Mouse (Mus musculus) MEL (cell line): ENCODE results near the gene Afg3l1. TPM values are rescaled to one million over a fixed set of nuclear protein-coding genes. Genes with fewer than 3 reads are reported as not detected.

Experiments used
- polyA plus RNA-seq, 2 experiments: library from polyadenylated mRNA; stranded (reverse) in 1 of 2; unstranded in 1 of 2; fragments of >175 nt in 1 of 2; fragments of >200 nt in 1 of 2; gene quantifications; 2 replicates each; pipeline versions ENCODE4 v1.2.1 to v1.2.4; 2012; ENCODE audit warnings: low replicate concordance in 2 of 2, low read depth in 1 of 2; ENCODE audit not compliant: insufficient read length in 2 of 2, insufficient read depth in 1 of 2, missing spikeins in 1 of 2
- total RNA-seq: library from RNA; depleted of rRNA; stranded (reverse); fragments of 300-350 nt; gene quantifications from 2 replicates; pipeline ENCODE4 v1.2.3, GENCODE M21; 2012; rRNA removed

Gene Afg3l1
- total and polyA plus RNA-seq, 3 experiments: 27.5 to 68.4 TPM; not detected in 1

Other genes with a start within 250 kb of the Afg3l1 start
- gene Spata2l, start 241.7 kb upstream of the Afg3l1 start, total RNA-seq: 1.2 and 1.9 TPM in 2 replicates
- 1 to 10 TPM in 1 of 2 experiments, not detected in 1; 3.1 TPM for gene Spata2l, start 241.7 kb upstream of the Afg3l1 start, polyA plus RNA-seq
- 11.8 and 16.0 TPM in 2 replicates for gene Zfp276, start 223.7 kb upstream of the Afg3l1 start, total RNA-seq
- gene Zfp276, start 223.7 kb upstream of the Afg3l1 start, polyA plus RNA-seq: 10 to 100 TPM in 1 of 2 experiments, not detected in 1; 19.2 TPM
- 3.0 and 4.4 TPM in 2 replicates for gene Vps9d1, start 223.6 kb upstream of the Afg3l1 start, total RNA-seq
- gene Vps9d1, start 223.6 kb upstream of the Afg3l1 start, polyA plus RNA-seq: 10 to 100 TPM in 1 of 2 experiments, not detected in 1; 12.2 TPM
- 22.9 and 32.2 TPM in 2 replicates for gene Fanca, start 159.3 kb upstream of the Afg3l1 start, total RNA-seq
- 10 to 100 TPM in 1 of 2 experiments, not detected in 1; 75.9 TPM for gene Fanca, start 159.3 kb upstream of the Afg3l1 start, polyA plus RNA-seq
- gene Spire2, start 145.2 kb upstream of the Afg3l1 start, total RNA-seq: 1.1 and 2.8 TPM in 2 replicates
- gene Spire2, start 145.2 kb upstream of the Afg3l1 start, polyA plus RNA-seq: 1 to 10 TPM in 1 of 2 experiments, not detected in 1; 5.4 TPM
- 107 TPM in 2 replicates for gene Tcf25, start 104.2 kb upstream of the Afg3l1 start, total RNA-seq
- 100 to 1,000 TPM in 1 of 2 experiments, not detected in 1; 327 TPM for gene Tcf25, start 104.2 kb upstream of the Afg3l1 start, polyA plus RNA-seq
- gene Mc1r, start 70.8 kb upstream of the Afg3l1 start, total RNA-seq: 0.31 and 0.36 TPM in 2 replicates
- under 1 TPM in 1 of 2 experiments, not detected in 1; 0.45 TPM for gene Mc1r, start 70.8 kb upstream of the Afg3l1 start, polyA plus RNA-seq
- gene Tubb3, start 66.5 kb upstream of the Afg3l1 start, total RNA-seq: 0.69 TPM in 2 replicates
- 1 to 10 TPM in 1 of 2 experiments, not detected in 1; 1.4 TPM for gene Tubb3, start 66.5 kb upstream of the Afg3l1 start, polyA plus RNA-seq
- 23.8 and 26.0 TPM in 2 replicates for gene Def8, start 54.4 kb upstream of the Afg3l1 start, total RNA-seq
- 10 to 100 TPM in 1 of 2 experiments, not detected in 1; 34.0 TPM for gene Def8, start 54.4 kb upstream of the Afg3l1 start, polyA plus RNA-seq
- gene Dbndd1, start 37.6 kb downstream of the Afg3l1 start, total RNA-seq: 0.29 and 0.73 TPM in 2 replicates
- gene Dbndd1, start 37.6 kb downstream of the Afg3l1 start, polyA plus RNA-seq: 1 to 10 TPM in 1 of 2 experiments, not detected in 1; 4.2 TPM
- 12.5 and 14.4 TPM in 2 replicates for gene Gas8, start 40.9 kb downstream of the Afg3l1 start, total RNA-seq
- gene Gas8, start 40.9 kb downstream of the Afg3l1 start, polyA plus RNA-seq: 100 to 1,000 TPM in 1 of 2 experiments, 10 to 100 TPM in 1; 20.8 to 179 TPM
- not detected in 2 replicates for gene Rhou, start 176.0 kb downstream of the Afg3l1 start, total RNA-seq
- gene Rhou, start 176.0 kb downstream of the Afg3l1 start, polyA plus RNA-seq: not detected